Mouse (Mus musculus) thymus, adult 2 months (tissue): ENCODE measurements around the gene Gm15557. TPM values are rescaled to one million over a fixed set of nuclear protein-coding genes. Genes with fewer than 3 reads are reported as not detected.

ENCODE experiments used
- DNase-seq: peaks from one replicate; pipeline ENCODE4 v3.0.0; 2021
- H3K27ac ChIP-seq: fragments of 200-500 bp; 2 replicates; pipeline ENCODE4 v1.5.1; 2012; ENCODE audit warnings: low read length, control low read depth; ENCODE audit not compliant: control insufficient read depth, insufficient read depth
- H3K27me3 ChIP-seq: fragments of 200-500 bp; 2 replicates; pipeline ENCODE4 v1.6.1; 2012; ENCODE audit warnings: mild to moderate bottlenecking, low read length, moderate library complexity, mixed read lengths; ENCODE audit not compliant: control insufficient read depth, insufficient read depth
- H3K36me3 ChIP-seq: fragments of 200-500 bp; 2 replicates; pipeline ENCODE4 v1.6.1; 2012; ENCODE audit warnings: mild to moderate bottlenecking, low read length, moderate library complexity; ENCODE audit not compliant: control insufficient read depth, insufficient read depth
- H3K4me1 ChIP-seq: fragments of 200-500 bp; replicated peaks from 2 replicates; pipeline ENCODE4 v1.6.1; 2012; ENCODE audit warnings: low read length; ENCODE audit not compliant: control insufficient read depth, insufficient read depth
- H3K4me3 ChIP-seq: fragments of 200-500 bp; 2 replicates; pipeline ENCODE4 v1.5.1; 2012; ENCODE audit warnings: mild to moderate bottlenecking, low read length, control low read depth, moderate library complexity; ENCODE audit not compliant: control insufficient read depth, insufficient read depth
- CTCF ChIP-seq: fragments of 200-500 bp; IDR thresholded peaks from 2 replicates; pipeline ENCODE4 v1.5.1; 2012; ENCODE audit warnings: mild to moderate bottlenecking, control low read depth, low read length, moderate library complexity, borderline replicate concordance; ENCODE audit not compliant: control insufficient read depth, poor library complexity, insufficient read depth; ENCODE audit errors: extremely low read depth
- POLR2A ChIP-seq: fragments of 200-500 bp; IDR thresholded peaks from 2 replicates; pipeline ENCODE4 v1.6.1; 2012; ENCODE audit warnings: mild to moderate bottlenecking, low read length, control low read depth, moderate library complexity; ENCODE audit not compliant: control insufficient read depth, poor library complexity, insufficient read depth; ENCODE audit errors: extremely low read depth
- WGBS: fragments of 180-500 bp; shearing (Covaris S2); methylation state at CpG from one replicate; pipeline ENCODE4 v1.1.7; 2018; 5-methylcytosine and 5-hydroxymethylcytosine counted together
- polyA plus RNA-seq: library from polyadenylated mRNA; depleted of rRNA; stranded (reverse); fragments of >200 nt; gene quantifications from 2 replicates; pipeline ENCODE4 v1.2.3, GENCODE M21; 2012

Gm15557 gene
- polyA plus RNA-seq, 1 experiment = not detected

DNA sequence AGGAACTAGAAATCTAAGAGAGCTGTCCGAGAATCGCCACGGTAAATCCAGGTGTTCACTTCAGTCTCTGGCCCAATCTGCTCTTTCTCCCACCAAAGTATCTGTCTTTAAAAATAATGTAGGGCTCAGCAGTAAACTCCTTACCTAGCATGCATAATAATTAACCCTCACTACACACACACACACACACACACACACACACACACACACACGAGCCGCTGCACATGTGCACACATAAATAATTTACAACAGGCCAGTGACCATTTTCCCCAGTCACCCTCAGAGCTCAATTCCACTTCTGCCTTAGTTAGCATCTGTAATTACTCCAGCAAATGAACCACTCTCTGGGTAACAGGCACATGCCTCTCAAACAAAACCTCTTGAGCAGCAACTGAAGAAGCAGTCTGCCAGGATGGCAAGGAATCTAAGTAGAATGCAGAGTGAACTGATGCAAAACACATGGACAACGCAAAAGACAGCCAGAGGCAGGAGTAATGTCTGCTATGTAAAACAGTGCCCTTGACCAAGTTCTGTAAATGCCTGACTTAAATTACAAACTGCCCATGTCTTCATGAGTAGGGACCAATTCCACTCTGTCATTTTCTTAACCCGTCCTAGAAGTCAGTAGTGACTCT lies 11.7 kb upstream of the Gm15557 start:
- Histone ChIP-seq H3K36me3 (no peaks in the 10 kb centered on the region), H3K4me1 (peaks cover 7% of the 10 kb centered on the region), H3K27ac (no peak overlapping the region), H3K4me3 (no peak overlapping the region), H3K27me3 (no peaks in the 10 kb centered on the region)
- no peak for TF ChIP-seq CTCF
- WGBS = 74% methylated on average over 7 of the region's 7 CpGs
- DNase-seq = no peak

DNA sequence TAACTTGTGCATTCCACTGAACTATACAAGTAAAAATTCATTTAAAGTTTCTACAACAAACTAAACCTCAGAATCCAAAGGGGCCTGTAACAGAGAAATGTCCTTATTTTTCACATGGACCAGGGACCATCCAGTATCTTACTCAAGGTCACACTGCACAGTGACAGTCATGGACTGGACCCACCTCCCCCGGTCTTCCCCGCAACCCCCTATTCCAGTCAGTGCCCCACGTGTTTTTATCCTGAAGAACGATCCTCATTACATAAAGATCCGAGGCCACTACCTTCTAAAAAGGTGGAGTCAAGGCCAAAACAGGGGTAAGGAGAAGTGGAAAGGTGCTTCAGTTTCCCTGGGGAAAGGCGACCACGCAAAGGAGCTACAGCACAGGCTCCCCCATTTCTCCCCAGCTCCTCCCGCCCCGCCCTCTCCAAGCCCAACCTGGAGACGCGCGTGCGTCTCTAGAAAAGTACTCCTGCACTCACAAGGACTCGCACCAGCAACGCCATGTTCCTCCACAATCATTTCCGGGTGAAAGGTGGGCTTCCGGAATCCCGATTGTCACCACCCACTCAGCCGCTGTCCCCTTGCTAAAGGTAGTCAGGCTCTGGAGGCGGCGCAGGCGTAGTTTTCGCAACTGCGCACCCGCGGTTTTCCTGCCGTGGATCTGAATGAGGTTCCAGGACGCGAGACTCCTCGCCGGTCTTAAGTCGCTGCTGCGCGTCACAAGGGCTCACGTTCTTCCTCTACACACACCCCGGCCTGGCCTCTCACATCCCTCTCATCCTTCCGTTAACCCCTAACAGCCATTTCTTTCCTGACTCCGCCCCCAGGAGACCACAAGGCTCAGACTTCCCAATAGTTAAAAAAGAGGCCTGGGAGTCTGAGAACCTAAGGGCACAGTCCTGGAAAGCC lies 10.7 kb upstream of the Gm15557 start, which contains the start of gene Uqcc1:
TSS of gene Uqcc1 (minus strand) at position 780 of the 912 bp plus-strand sequence.
- WGBS = under 1% methylated on average over 38 of the region's 38 CpGs
- no peaks in the 10 kb centered on the region for H3K36me3 ChIP-seq
- DNase-seq = peak; percentile 92

DNA sequence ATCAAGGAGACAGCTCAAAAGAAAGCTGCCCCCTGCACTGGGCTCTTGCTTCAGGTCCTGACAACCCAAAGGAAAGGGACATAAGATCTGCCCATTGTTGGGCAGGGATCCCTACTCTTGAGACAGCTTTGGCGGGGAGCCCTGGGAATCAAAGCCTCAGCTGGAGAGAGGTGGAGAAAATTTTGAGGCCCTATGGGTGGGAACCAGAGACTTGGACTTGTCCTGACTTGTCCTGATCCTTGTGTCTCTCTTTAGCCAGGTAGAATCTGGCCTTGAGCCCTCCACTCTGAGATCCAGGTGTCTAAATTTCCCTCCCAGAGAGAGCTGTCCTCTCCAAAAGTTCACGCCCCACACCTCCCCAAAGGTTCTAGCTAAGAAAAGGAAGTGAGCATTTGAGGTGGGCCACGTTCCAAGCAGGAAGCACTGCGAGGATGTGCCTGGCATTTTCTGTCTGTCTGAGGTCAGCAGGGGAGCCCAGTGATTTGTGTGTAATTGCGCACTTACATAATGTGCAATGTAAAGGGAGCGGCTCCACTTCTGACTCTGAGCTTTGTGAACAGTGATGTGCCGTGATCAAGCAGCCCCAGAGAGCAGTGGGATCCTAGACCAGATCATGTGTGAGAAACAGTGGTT lies 515 bp upstream of the Gm15557 start:
- Histone ChIP-seq H3K27me3 (no peaks in the 10 kb centered on the region), H3K4me1 (no peaks in the 10 kb centered on the region), H3K36me3 (no peaks in the 10 kb centered on the region), H3K27ac (no peak overlapping the region), H3K4me3 (no peak overlapping the region)
- no peak for TF ChIP-seq POLR2A
- no peak for TF ChIP-seq CTCF
- no peak for DNase-seq
- whole genome bisulfite sequencing = 44% methylated on average over 7 of the region's 7 CpGs

More for the DNA sequence above, 10.7 kb upstream of the Gm15557 start, which contains the start of gene Uqcc1:
- peaks cover 7% of the 10 kb centered on the region for H3K4me1 ChIP-seq
- peak within 1 kb of the TSS; percentile 34; the same call in 1 of the 2 replicates for H3K27ac ChIP-seq
- peak within 1 kb of the TSS; percentile 78 for H3K4me3 ChIP-seq
- TF ChIP-seq POLR2A = 0 out of 2 replicates have a peak, but pooled peaks have one; percentile 55
- no peak; the same call in 1 of the 2 replicates for TF ChIP-seq CTCF
- no peaks in the 10 kb centered on the region for H3K27me3 ChIP-seq

DNA sequence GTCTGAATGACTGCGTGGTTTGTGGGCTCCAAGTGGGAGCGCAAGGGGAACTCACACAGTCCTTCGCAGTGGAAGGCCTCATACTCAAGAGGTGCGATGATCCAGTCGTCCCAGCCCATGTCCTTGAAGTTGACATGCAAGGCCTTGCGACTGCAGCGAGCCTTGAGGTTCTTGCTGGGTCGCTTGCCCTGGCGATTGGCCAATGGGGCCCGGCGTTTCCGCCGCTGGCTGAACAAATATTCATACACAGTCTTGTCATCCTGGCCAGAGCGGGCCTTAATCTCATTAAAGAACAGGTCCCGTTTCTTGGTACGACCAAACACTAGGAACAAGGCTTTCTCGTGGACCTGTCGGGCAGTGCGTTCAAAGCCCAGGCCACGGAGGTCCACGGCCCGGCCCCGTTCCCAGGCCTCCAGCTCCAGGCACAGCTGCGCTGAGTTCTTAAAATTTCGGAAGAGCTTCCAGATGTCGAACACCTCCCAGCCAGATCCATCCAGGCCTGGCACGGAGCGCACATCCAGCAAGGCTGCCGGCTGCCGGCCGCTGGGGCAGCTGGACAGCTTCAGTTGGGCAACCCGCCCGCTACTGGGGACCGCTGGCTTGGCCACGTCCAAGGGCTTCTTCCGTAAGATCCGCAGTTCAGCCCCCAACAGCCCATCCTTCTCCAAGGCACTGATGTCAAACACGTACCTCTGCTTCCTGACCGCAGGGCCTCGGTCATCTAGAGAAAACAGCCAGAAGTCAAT lies 1.3 kb downstream of the Gm15557 start:
- Histone ChIP-seq H3K27me3 (no peaks in the 10 kb centered on the region), H3K27ac (no peak overlapping the region), H3K4me1 (no peaks in the 10 kb centered on the region), H3K4me3 (no peak overlapping the region), H3K36me3 (no peaks in the 10 kb centered on the region)
- DNase-seq = no peak
- 97% methylated on average over 40 of the region's 40 CpGs for WGBS
- TF ChIP-seq CTCF = no peak
- TF ChIP-seq POLR2A = no peak

DNA sequence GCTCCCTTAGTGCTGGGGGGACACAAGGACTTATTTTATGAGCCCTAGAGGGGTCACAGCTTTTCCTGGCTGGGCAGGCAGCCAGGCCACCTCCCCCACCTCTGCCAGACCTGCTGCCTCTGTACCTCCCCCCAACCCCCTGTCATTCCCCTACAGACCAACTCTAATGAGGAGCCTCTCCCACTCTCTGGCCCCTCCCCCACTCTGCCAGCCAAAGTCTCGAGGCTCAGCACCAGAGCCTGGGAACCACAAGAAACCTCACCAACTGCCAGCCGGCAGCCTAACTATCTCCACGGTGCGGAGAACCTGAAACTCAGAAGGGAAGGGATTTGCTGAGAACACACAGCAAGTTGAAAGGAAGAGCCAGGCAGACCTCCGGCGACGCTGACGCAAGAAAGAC lies 2.9 kb downstream of the Gm15557 start:
- no peaks in the 10 kb centered on the region for H3K36me3 ChIP-seq
- H3K4me1 ChIP-seq = no peaks in the 10 kb centered on the region
- no peak for TF ChIP-seq CTCF
- TF ChIP-seq POLR2A = no peak
- no peak overlapping the region for H3K27ac ChIP-seq
- H3K4me3 ChIP-seq = no peak overlapping the region
- 40% methylated on average over 8 of the region's 8 CpGs for WGBS
- H3K27me3 ChIP-seq = no peaks in the 10 kb centered on the region
- DNase-seq = no peak

DNA sequence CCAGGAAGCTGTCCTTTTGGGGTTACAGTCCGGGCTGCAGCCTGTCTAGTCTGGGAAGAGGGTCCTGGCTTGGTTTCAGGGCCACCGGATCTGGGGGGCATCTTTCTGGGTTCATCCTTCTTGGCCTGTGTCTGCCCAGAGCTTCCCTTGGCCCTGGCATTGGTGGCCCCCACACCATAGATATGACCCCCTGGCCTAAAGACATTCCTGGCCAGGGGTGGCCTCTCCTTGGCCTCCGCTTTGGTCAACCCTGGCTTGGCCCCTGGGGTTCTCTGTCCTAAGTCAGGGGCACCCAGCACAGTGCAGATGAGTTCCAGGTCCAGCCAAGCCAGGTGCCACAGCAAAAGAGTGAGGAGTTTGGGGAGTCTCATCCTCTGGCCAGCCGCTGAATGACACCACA lies 4.2 kb downstream of the Gm15557 start:
- no peak for DNase-seq
- WGBS = 86% methylated on average over 4 of the region's 4 CpGs
- Histone ChIP-seq H3K36me3 (no peaks in the 10 kb centered on the region), H3K4me1 (no peaks in the 10 kb centered on the region), H3K27me3 (no peaks in the 10 kb centered on the region), H3K27ac (no peak overlapping the region), H3K4me3 (no peak overlapping the region)
- TF ChIP-seq CTCF (no peak), POLR2A (no peak)
